Mouse (Mus musculus): Measurements from ENCODE around the gene Smarcb1.
A peak's percentile ranks its signal among the peaks of the same experiment; 100 is the strongest.

The Smarcb1 gene

DNA sequence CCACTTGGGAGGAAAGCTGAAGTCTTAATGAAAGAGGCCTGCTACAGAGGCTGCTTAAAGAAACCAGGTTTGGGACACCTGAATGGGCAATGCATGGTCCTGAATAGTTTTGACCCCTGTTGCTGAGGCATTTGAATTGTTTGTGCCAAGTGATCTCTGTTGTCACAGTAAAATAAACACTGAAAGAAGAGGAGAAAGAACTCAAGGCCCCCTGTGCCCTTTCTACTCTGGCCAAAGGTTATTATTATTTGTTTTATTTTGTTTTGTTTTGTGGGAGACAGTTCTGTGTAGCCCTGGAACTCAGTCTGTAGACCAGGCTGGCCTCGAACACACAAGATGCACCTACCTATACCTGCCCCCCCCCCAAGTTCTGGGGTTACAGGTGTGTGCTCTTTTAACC lies 13.6 kb upstream of the Smarcb1 start:
- no peak for DNase-seq (ENCODE audit: low spot score)

DNA sequence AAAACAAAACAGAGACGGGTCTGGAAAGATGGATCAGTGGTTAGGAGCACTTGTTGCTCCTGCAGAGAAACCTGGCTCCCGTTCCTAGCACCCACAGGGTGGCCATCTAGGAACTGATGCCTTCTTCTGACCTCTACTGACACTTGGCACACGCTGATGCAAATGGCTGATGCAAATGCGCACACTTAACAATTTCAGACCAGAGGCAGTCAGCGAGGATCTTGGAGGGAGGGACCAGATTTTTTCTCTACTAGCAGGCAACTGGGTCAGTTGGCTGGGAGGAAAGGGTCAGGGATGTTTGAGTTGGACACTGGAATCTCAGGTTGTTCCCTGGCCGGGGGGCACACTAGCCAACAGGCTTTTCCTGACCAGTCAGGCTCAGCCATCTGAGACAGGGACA lies 11.5 kb upstream of the Smarcb1 start, which contains the start of gene Chchd10:
Gene Chchd10, plus strand, starts transcription at position 240 of the 400 bp plus-strand sequence.
- DNase-seq (ENCODE audit: low spot score), result no peak

DNA sequence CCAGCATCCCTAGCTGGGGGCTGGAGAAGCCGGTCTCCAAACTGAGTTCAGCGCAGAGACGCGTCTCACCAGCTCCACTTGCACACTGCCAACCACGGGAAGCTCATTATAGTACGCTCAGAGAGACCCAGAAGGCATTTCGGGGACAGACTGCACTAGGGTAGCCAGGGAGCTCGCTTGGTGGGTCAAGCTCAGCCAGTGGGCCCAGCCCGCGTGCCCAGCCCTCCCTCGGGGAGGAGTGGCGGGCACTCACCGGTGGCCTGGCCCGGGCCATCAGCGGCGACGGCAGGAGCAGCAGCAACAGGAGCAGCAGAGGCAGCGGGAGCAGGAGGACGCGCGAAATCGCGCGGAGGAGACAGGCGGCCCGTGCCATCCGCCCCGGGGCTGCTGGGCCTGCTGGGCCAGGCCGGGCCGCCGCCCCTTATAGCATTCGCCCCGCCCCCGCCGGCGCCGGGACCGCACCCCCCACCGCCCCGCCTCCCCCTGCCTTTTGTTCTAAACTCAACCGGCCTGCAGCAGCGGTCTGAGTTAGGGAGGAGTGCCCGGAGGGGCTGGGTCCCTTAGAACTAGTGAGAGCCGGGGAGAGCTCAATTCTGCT lies 10.8 kb upstream of the Smarcb1 start:
- peak; percentile 65 for DNase-seq (ENCODE audit: low spot score)

DNA sequence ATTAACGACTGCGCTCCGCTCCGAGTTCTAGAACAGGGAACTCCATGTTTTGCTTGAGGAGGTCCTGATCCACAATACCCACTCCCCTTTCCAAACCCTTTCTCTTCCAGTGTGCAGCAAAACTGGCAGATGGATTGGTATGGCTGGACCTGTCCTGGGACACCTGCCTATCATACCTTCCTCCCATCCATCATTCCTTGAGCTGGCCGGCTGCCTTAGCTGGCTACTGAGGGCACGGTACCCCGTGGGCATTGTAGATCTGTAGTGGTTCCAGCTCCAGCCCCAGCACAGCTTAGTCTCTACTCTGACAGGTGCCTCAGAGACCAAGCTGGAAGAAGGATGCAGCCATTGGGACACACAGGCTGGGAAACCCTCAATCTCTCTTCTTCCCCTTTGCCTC lies 9.9 kb upstream of the Smarcb1 start:
- no peak for DNase-seq (ENCODE audit: low spot score)

DNA sequence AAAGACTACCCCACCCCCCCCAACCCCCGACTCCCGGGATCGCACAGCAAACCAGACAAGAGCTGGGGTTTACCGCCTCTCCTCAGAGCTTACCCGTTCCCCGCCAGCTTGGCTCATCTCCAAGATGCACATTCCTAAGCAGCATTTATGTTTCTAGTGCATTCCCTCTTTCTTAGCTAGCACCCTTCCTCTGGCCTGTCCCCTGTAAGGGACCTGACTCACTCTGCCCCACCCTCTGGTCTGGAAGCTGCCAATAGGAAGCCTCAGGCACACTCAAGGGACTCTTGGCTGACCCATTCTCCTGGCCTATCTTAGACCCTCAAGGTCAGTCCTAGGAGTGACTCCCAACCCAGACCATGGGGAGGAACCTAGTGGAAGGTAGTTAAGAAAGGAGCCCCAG lies 8.9 kb upstream of the Smarcb1 start:
- no peak for DNase-seq (ENCODE audit: low spot score)

DNA sequence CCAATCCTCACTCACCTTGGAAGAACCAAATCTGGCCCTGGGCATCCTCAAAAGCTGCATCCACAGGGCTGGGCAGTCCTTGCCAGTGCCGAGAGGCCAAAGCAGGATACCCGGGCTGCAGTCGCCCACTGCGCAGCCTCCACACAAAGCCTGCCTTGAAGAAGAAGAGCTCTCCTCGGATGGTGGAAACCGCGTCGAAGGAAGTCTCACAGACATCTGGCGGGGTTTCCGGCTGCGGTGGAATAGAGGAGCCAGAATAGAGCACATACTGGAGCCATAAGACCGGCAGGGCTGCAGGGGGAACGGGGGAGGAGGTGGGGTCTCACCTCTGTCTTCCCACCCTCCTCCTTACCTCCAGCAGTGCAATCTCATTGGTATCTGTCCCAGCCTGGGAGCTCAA lies 5.0 kb upstream of the Smarcb1 start:
- no peak for DNase-seq (ENCODE audit: low spot score)

DNA sequence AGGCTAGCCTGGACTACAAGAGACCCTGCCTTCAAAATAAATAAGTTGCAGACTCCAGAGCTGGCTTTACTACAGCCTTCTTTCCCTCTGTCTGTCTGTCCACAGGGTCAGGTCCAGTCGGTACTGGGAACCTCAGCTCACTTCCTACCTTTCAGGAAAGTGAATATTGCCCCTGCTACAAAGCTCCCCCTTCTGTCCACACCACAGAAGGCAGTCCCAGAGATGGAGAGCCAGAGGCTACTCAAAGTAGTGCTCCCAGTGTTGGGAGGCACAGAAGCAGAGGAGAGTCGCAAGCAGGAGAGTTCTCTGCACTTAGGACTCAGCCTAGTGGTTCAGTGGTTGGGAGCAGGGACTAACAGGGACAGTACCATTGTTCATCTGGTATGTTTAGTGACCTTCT lies 2.9 kb upstream of the Smarcb1 start:
- DNase-seq (ENCODE audit: low spot score), result no peak

DNA sequence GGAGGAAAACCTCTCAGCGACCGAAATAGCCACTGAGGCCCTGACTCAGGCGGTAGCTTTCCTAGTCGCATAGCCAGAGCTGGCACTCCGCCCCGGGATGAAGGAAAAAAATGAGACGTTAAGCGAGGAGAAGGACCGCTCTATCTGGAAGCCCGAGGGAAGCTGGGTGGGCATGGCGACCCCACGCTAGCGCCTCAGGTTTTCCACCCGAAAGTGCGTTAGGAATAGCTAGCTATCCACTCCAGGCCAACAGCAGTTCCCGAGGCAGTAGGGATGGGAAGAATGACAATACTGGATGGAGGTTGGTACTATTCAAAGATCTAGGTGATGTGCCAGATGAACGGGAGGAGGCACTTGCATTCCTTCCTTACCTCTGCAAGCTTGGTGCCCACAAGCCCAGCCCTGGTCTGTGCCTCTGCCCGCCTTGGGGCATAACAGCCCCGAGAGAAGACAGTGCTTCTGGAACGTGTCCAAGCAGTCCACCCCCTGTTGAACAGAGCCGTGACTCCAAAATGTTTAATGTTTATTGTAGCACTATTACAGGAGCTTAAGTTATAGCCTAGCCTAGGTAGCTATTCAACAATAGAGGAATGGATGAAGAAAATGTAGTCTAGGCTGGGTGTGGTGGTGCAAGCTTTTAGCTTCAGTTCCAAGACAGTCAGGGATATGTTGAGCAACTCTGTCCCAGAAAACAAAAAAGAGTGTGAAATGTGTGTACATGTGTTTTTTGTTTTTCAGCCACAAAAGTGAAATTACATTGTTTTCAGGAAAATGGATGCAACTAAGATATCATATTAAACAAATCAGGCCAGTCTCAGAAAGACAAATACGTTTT lies 526 bp upstream of the Smarcb1 start:
- DNase-seq (ENCODE audit: low spot score), result no peak

DNA sequence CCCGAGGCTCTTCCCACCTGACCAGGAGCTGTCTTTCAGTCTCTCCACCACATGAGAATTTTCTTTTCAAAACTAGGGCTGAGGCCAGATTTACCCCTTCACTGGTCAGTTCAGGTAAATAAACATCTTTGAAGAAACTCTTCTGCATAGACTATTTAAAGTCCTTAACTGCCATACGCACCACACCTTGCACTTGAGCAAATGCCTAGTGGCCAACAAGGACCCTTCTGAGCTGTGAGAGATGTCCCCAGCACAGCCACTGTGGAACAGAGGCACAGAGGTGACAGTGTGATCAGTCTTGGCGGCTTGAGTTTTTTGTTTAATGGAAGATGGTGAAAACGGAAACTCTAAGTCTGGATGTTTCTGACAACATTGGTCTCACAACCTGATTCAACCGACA lies 2.4 kb downstream of the Smarcb1 start:
- no peak for DNase-seq (ENCODE audit: low spot score)

DNA sequence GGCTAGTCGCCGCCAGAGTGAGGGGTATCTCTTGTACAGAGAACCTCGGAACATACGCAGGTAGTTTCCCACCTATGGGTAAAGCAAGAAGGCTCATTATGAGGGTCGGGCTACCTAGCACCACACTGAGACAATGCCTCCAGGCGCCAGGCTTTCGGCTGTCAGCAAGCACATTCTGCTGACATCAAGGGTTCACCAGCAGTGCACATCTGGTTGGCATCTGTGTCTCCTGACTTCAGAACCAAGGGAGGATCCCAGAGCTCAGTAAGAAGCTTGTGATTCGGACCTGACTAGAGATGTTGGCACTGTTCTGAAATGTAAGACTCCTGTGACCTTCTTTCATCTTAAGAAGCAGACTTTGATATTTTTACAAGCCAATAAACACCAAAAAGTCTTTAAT lies 4.6 kb downstream of the Smarcb1 start:
- peak; percentile 39 for DNase-seq (ENCODE audit: low spot score)

DNA sequence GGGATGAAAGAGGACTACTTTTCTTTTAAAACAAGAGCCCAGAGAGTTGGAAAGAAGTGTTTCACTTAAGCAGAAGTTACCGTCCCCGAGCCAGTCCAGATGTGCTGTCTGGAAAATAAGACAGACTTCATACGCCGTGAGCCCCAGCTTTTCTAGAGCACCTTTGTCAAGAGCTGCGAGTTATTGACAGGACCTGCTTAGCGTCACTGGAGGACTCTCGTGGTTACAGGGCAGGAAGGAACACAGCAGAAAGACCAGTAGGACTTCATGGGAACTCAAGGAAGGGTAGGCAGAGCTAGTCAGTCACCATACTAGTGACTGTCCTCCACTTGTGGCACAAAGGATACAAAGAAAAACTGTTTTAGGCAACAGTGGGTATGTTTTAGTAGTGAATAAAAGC lies 5.9 kb downstream of the Smarcb1 start:
- DNase-seq (ENCODE audit: low spot score), result no peak

DNA sequence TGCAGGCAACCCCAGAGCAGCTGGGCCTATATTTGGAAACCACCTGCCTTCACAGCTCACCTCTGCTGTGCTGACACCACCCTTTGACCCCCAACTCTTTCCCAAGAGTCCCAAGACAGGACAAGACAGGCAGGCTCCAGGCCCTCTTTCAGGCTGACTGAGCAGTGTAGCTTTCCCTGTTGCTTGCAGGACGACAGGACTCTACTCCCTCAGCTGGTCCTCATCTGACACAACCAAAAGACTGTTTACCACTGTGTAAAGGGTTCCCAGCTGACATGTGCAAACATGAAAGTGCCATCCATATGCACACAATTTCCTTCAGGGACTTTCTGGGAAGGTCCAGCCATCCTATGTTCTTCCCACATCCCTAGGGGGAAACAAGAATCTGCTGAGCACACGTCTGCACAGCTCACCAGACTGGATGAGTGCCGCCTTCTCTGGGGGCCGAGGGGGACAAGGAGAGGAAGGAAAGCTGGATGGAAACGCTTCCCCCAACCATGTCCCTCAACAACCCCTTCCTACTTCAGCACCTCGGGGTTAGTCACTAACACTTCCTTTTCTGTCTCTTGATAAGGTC lies 8.3 kb downstream of the Smarcb1 start:
- no peak for DNase-seq (ENCODE audit: low spot score)

DNA sequence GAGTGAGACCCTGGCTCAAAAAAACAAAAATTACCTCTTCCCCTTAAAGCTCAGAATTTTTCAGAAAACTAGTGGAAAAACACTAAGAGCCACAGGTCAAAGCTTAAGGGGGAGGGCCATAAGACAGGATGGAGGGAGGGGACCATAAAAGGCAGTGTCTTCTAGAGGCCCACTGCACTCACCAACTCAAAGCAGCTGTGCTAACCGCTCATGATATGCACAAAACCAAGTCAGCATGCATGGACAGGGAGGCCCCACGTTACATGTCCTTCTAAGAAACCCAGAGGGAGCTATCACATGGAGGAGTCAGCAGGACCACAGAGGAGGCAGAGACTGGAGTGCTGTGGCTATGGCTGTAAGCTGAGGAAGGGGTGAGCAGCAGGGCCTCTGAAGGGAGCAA lies 10.7 kb downstream of the Smarcb1 start:
- DNase-seq (ENCODE audit: low spot score), result no peak

DNA sequence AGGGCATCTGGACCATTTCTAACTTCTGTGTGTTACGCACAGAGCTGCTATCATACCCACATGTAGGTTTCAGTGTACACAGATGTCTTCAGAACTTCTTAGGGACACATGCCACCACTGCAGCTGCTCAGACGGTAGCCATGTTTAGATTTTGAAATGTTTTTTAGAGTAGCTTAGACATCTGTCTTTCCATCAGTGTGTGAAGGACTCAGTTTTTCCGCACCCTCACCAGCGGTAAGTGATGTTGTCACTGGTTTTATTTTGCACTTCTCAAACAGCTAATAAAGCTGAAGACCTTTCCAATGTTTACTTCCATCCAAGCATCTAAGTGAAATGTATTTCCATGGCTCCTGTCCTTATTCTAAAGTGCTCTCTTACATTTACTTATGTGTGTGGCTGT lies 14.5 kb downstream of the Smarcb1 start:
- no peak for DNase-seq (ENCODE audit: low spot score)

DNA sequence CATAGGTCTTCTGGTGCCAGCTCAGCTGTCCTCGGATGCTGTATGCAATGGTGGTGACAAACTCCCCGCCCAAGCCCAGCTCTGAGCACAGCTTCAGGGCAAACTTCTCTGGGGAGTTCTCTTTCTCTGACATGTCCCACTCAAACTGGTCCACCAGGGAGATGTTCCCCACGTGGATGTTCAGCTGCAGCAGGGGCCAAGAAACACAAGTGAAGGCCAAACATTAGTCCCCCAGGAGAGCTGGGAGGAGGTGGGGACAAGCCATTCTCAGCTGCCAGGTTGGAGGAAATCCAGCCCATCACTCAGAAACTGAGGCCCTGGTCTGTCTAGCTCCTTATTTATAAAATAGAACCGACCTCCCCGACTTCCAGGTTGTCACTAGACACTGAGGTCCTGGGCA lies 17.0 kb downstream of the Smarcb1 start:
- DNase-seq (ENCODE audit: low spot score), result no peak

DNA sequence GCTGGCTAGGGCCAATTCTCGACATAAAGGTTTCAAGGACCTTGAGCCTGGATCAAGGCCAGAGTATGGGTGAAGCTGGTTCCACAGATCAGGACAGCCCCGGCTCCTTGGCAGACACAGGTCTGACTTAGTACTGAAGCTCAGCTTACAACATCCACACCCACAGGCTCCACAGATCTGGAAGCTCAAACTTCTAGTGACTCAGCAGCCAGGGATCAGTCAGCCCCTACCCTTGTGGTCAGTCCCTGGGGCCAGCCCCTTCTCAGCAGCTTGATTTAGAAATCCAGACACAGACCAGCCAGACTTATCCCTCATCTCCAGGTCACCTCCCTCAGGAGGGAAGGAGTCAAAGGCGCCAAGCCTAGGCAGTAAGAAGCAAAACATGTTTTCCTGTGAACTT lies 22.6 kb downstream of the Smarcb1 start:
- no peak for DNase-seq (ENCODE audit: low spot score)

DNA sequence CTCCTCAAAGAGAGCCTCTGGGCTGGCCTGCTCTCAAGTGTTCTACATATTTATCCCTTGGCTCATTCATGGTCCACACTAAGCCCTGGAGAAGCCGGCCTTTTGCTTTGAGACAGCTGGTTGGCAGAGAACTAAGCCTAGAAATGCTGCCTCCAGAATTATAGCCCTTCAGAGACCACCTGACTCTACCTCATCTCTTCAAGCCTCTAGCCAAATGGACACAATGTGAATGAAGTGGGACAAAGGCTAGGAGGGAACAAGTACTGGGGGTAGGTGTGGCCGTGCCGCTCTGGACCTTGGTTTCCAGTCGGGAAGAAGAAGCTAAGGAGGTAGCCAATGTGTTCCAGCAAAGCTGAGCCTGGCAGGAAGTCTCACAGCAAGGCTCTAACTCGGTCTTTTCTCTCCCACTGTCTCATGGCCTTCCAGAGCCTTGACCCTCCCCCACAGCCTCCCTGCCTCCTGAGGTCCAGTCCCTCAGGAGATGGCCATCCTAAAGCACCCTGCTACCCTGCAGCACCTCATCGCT lies 23.3 kb downstream of the Smarcb1 start:
- DNase-seq (ENCODE audit: low spot score), result no peak

DNA sequence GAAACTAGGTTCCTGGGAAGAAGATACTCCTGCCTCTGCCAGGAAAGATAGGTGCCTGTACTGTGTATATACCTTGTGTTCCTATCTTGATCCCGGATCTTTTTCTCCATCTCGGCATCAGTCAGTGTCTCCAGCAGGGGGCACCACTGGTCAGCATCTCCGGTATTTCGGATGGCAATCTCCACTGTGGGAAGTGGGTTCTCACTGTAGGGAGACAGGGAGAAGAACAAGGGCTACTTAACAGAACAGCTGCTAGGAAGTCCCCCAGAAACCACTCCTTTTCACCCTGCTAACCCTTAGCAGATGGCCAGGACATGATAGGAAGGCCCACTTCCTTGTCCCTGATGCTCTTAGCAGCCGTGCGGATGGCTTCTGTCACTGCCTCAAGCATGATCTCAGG lies 24.0 kb downstream of the Smarcb1 start:
- peak; percentile 75 for DNase-seq (ENCODE audit: low spot score)

DNA sequence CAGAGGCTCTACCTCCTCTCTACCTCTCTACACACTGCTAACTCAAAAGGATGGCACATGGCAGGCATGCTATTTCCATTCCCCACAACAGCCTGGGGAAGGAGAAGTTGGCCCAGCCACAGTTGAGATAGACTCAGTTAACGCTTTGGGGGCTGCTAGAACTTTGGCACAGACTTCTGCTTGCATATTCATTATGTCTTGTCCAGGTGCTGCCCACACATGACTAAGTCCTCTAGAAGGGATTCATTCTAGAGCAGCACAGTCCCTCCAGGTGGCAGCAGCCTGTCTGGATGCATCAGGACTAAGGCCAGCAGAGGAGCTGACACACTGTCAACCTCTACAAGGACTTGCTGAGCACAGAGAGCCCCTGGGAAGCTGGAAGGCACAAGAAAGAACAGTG lies 25.2 kb downstream of the Smarcb1 start:
- DNase-seq (ENCODE audit: low spot score), result no peak

DNA sequence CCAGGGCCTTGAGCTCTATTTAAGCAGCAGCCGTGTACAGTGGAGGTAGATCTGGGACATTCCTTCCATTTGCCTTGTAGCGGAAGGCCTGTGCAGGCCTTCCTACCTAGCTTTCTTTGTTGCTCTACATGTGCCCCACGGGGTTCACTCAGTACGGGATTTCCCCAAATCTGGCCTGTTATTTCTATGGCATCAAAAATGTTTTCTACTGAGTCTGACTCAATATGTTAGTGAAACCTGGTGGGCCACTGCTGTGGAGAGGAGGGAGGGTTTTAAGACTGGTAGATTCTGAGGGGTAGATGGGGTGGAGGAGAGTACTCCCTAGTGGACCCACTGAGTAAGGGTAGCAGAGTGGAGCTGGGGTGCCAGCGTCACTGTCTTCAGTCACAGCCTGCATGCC lies 25.7 kb downstream of the Smarcb1 start:
- no peak for DNase-seq (ENCODE audit: low spot score)

DNA sequence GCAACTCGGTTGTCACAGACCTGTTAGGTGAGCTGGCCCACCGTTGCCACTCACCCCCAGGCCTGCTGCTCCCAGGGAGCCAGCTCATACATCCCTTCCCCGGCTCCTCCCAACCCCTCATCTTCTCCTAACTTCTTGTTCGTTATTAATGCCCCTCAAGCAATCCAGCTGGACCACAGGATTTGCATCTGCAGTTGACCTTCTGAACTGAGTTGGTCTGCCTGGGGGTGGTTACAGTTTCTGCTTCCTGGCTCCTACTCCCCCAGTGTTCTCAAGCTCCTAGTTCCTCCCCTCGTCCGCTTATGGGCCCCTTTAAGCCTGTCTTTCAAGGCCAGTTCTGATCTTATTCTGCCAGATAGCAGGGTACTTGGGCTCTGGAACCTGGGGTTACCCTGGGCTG lies 26.8 kb downstream of the Smarcb1 start:
- DNase-seq (ENCODE audit: low spot score), result no peak

DNA sequence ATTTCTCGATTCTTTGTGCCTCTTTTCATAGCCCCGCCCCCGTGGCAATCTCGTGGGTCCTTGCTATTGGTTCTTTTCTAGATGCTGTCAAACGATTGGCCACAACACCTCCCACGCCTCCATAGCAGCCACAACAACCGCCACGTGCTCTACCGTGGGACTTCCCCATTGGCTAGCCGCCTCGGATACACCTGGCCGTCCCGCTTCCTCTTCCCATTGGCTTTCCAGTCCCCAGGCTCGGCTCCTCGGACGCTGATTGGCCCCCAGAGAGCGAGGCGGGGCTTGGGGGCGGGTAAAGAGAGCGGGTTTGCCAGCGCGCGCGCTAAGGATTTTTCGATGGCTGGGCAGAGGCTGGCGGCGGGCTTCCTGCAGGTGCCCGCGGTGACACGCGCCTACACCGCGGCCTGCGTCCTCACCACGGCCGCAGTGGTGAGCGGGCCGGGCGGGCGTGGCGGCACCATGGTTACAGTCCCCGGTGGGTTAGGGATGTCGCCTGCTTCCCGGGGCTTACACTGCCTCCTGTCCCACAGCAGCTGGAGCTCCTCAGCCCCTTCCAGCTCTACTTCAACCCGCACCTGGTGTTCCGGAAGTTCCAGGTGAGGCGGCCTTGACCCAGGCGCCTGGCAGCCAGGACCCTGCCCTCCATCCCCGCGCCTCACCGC lies 28.2 kb downstream of the Smarcb1 start, which contains the start of gene Derl3:
Gene Derl3, plus strand, starts transcription at position 325 of the 662 bp plus-strand sequence.
- DNase-seq (ENCODE audit: low spot score), result peak; percentile 98
